Mouse (Mus musculus) ES-Bruce4 (cell line): Measurements from ENCODE around the gene Ppt2.

Experiments
- CTCF ChIP-seq: IDR thresholded peaks from one replicate; pipeline ENCODE4 v1.8.1; 2011; ENCODE audit warnings: low read depth, low read length
- EP300 ChIP-seq: IDR thresholded peaks from 2 replicates; pipeline ENCODE4 v1.6.1; 2011; ENCODE audit warnings: low read depth, low read length; ENCODE audit not compliant: insufficient read depth

- TF ChIP-seq CTCF (no peak), EP300 (no peak)
Observed at GRCm38 (mm10) chr17:34664472-34664871, 36.2 kb upstream of the Ppt2 start.
